ENCODE assay signal across 25 mouse cellular contexts in the genomic region with DNA sequence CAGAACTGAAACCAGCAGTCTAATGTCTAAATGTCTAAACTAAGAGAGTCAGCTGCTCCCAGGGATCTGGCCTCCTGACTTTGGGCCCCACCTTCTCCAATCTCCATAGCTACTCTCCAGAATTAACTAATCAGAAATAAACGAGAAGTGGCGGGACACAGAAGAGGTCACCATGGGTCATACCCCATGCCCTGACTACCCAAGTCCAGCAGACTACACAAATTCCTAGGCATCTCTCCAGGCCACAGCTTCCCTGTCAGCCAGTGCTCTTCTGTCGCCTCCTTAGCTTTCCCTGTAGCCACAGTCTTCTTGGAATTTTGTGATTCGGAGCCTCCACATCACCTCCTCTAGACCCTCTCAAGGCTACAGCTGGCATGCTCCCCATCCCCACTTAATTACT. TPM values are rescaled to one million over a fixed set of nuclear protein-coding genes. Genes with fewer than 3 reads are reported as not detected.
DNase-seq lines count a peak whose midpoint lies in the region; ATAC-seq and TF ChIP-seq lines count a peak whose summit lies in the region.
"Had no signal": no experiment of that assay in that cellular context is flagged by ENCODE, and none has a peak within 500 bp of the region (broad histone marks: within the 10 kb centered on the region; RNA-seq: fewer than 3 reads in every experiment).

No protein-coding gene starts in this region.

- DNase-seq in hindbrain, embryonic 10.5 days (ENCODE audit: low spot score) = peak; percentile 47
- peak; percentile 50 for DNase-seq in lung, embryonic 14.5 days
- DNase-seq in lung, adult 18-20 months = no peak
- no peak for DNase-seq in midbrain, embryonic 14.5 days
- DNase-seq in layer of hippocampus, postnatal 25 days (ENCODE audit: extremely low spot score in 1 of 2, low spot score in 1 of 2) = no peak
- DNase-seq: adrenal gland, postnatal 36 days; cerebellum, adult 9-11 months; gastrocnemius, adult 2 months; heart, postnatal 36 days; kidney, adult 18-20 months; thymus, adult 18-20 months; thymus, postnatal 36 days had no signal

- peak overlapping the region; percentile 40; the same call in 1 of the 2 replicates for H3K27ac ChIP-seq in hindbrain, embryonic 10.5 days
- H3K27ac ChIP-seq in hindbrain, embryonic 12.5 days = no peak overlapping the region
- no peak overlapping the region for H3K27ac ChIP-seq in lung, embryonic 14.5 days (ENCODE audit: low read depth)
- H3K27ac ChIP-seq in midbrain, embryonic 12.5 days (replicated peaks) = 0 out of 2 replicates have a peak overlapping the region, but pooled peaks have one; percentile 43
- H3K27ac ChIP-seq in midbrain, embryonic 14.5 days (replicated peaks; ENCODE audit: low read depth, low read length) = no peak overlapping the region
- H3K27ac ChIP-seq in midbrain, embryonic 13.5 days = peak overlapping the region; percentile 53; the same call in 1 of the 2 replicates
- H3K27ac ChIP-seq: embryonic facial prominence, embryonic 13.5 days; forebrain, embryonic 13.5 days; gastrocnemius, adult 2 months; heart, embryonic 15.5 days; limb, embryonic 13.5 days; liver, embryonic 12.5 days; lung, embryonic 15.5 days had no signal

- no peaks in the 10 kb centered on the region for H3K27me3 ChIP-seq in hindbrain, embryonic 10.5 days (ENCODE audit: insufficient read depth, poor library complexity, severe bottlenecking)
- H3K27me3 ChIP-seq in hindbrain, embryonic 12.5 days = no peaks in the 10 kb centered on the region
- H3K27me3 ChIP-seq in lung, embryonic 14.5 days (ENCODE audit: insufficient read depth, low read length) = no peaks in the 10 kb centered on the region
- no peaks in the 10 kb centered on the region for H3K27me3 ChIP-seq in midbrain, embryonic 12.5 days
- H3K27me3 ChIP-seq in midbrain, embryonic 14.5 days (ENCODE audit: control insufficient read depth, insufficient read depth, low read length) = no peaks in the 10 kb centered on the region
- no peaks in the 10 kb centered on the region for H3K27me3 ChIP-seq in midbrain, embryonic 13.5 days
- H3K27me3 ChIP-seq: embryonic facial prominence, embryonic 13.5 days; forebrain, embryonic 13.5 days; heart, embryonic 15.5 days; limb, embryonic 13.5 days; liver, embryonic 12.5 days; lung, embryonic 15.5 days; neural tube, embryonic 15.5 days; Patski had no signal

- no peak overlapping the region; the same call in 1 of the 2 replicates for H3K4me3 ChIP-seq in hindbrain, embryonic 10.5 days
- no peak overlapping the region for H3K4me3 ChIP-seq in hindbrain, embryonic 12.5 days
- H3K4me3 ChIP-seq in lung, embryonic 14.5 days (ENCODE audit: low read depth, low read length) = no peak overlapping the region
- H3K4me3 ChIP-seq in midbrain, embryonic 12.5 days = no peak overlapping the region
- no peak overlapping the region for H3K4me3 ChIP-seq in midbrain, embryonic 14.5 days (replicated peaks; ENCODE audit: low read depth, low read length)
- no peak overlapping the region for H3K4me3 ChIP-seq in midbrain, embryonic 13.5 days (replicated peaks)
- H3K4me3 ChIP-seq: embryonic facial prominence, embryonic 13.5 days; erythroblast, embryonic 14.5 days; forebrain, embryonic 13.5 days; gastrocnemius, adult 2 months; heart, embryonic 15.5 days; limb, embryonic 13.5 days; liver, embryonic 12.5 days; lung, embryonic 15.5 days; myocyte; neural tube, embryonic 15.5 days had no signal

- ATAC-seq in hindbrain, embryonic 12.5 days (ENCODE audit: low FRiP score) = no peak
- ATAC-seq in lung, embryonic 14.5 days (ENCODE audit: insufficient read depth) = no peak
- no peak for ATAC-seq in midbrain, embryonic 12.5 days (ENCODE audit: low FRiP score, low read depth)
- no peak for ATAC-seq in midbrain, embryonic 14.5 days (ENCODE audit: low FRiP score, low TSS enrichment)
- ATAC-seq in midbrain, embryonic 13.5 days = no peak
- ATAC-seq: forebrain, embryonic 13.5 days; liver, embryonic 12.5 days; Patski had no signal

- no peaks in the 10 kb centered on the region for H3K9me3 ChIP-seq in hindbrain, embryonic 10.5 days
- no peaks in the 10 kb centered on the region for H3K9me3 ChIP-seq in hindbrain, embryonic 12.5 days (replicated peaks)
- no peaks in the 10 kb centered on the region for H3K9me3 ChIP-seq in lung, embryonic 14.5 days (ENCODE audit: low read depth, low read length)
- no peaks in the 10 kb centered on the region for H3K9me3 ChIP-seq in midbrain, embryonic 12.5 days
- no peaks in the 10 kb centered on the region for H3K9me3 ChIP-seq in midbrain, embryonic 14.5 days (ENCODE audit: control insufficient read depth, low read length)
- no peaks in the 10 kb centered on the region for H3K9me3 ChIP-seq in midbrain, embryonic 13.5 days
- H3K9me3 ChIP-seq: embryonic facial prominence, embryonic 13.5 days; forebrain, embryonic 13.5 days; heart, embryonic 15.5 days; limb, embryonic 13.5 days; liver, embryonic 12.5 days; lung, embryonic 15.5 days; neural tube, embryonic 15.5 days had no signal

- TF ChIP-seq CTCF in lung, embryonic 14.5 days (IDR thresholded peaks at IDR 0.05; ENCODE audit: low read depth) = no peak

- no peaks in the 10 kb centered on the region for H3K36me3 ChIP-seq in hindbrain, embryonic 10.5 days
- H3K36me3 ChIP-seq in hindbrain, embryonic 12.5 days = no peaks in the 10 kb centered on the region
- no peaks in the 10 kb centered on the region for H3K36me3 ChIP-seq in lung, embryonic 14.5 days (ENCODE audit: insufficient read depth)
- no peaks in the 10 kb centered on the region for H3K36me3 ChIP-seq in midbrain, embryonic 12.5 days
- no peaks in the 10 kb centered on the region for H3K36me3 ChIP-seq in midbrain, embryonic 14.5 days (ENCODE audit: control insufficient read depth, insufficient read depth, low read length)
- no peaks in the 10 kb centered on the region for H3K36me3 ChIP-seq in midbrain, embryonic 13.5 days
- H3K36me3 ChIP-seq: embryonic facial prominence, embryonic 13.5 days; heart, embryonic 15.5 days; limb, embryonic 13.5 days; liver, embryonic 12.5 days; lung, embryonic 15.5 days; neural tube, embryonic 15.5 days had no signal

- peaks cover 65% of the 10 kb centered on the region for H3K4me1 ChIP-seq in hindbrain, embryonic 10.5 days (replicated peaks)
- peaks cover 30% of the 10 kb centered on the region for H3K4me1 ChIP-seq in hindbrain, embryonic 12.5 days
- peaks cover 20% of the 10 kb centered on the region for H3K4me1 ChIP-seq in lung, embryonic 14.5 days (ENCODE audit: insufficient read depth)
- peaks cover 23% of the 10 kb centered on the region for H3K4me1 ChIP-seq in midbrain, embryonic 12.5 days
- peaks cover 22% of the 10 kb centered on the region for H3K4me1 ChIP-seq in midbrain, embryonic 14.5 days (ENCODE audit: control insufficient read depth, insufficient read depth, low read length)
- H3K4me1 ChIP-seq in midbrain, embryonic 13.5 days (replicated peaks) = peaks cover 35% of the 10 kb centered on the region

- H3K4me2 ChIP-seq in hindbrain, embryonic 12.5 days (replicated peaks) = no peak overlapping the region
- H3K4me2 ChIP-seq in lung, embryonic 14.5 days = no peak overlapping the region
- no peak overlapping the region for H3K4me2 ChIP-seq in midbrain, embryonic 12.5 days (replicated peaks)
- no peak overlapping the region for H3K4me2 ChIP-seq in midbrain, embryonic 14.5 days (ENCODE audit: low read length)
- H3K4me2 ChIP-seq in midbrain, embryonic 13.5 days (replicated peaks) = 0 out of 2 replicates have a peak overlapping the region, but pooled peaks have one; percentile 5
- H3K4me2 ChIP-seq: embryonic facial prominence, embryonic 13.5 days; forebrain, embryonic 13.5 days; heart, embryonic 15.5 days; limb, embryonic 13.5 days; liver, embryonic 12.5 days; lung, embryonic 15.5 days; neural tube, embryonic 15.5 days had no signal

- WGBS in hindbrain, embryonic 10.5 days = 18% methylated on average over 4 of the region's 4 CpGs
- 29% methylated on average over 4 of the region's 4 CpGs for WGBS in hindbrain, embryonic 12.5 days
- WGBS in lung, embryonic 14.5 days = 34% methylated on average over 4 of the region's 4 CpGs
- 17% methylated on average over 4 of the region's 4 CpGs for WGBS in midbrain, embryonic 12.5 days
- 14% methylated on average over 4 of the region's 4 CpGs for WGBS in midbrain, embryonic 14.5 days
- WGBS in midbrain, embryonic 13.5 days = 30% methylated on average over 4 of the region's 4 CpGs

- H3K9ac ChIP-seq in hindbrain, embryonic 12.5 days = no peak overlapping the region
- no peak overlapping the region for H3K9ac ChIP-seq in lung, embryonic 14.5 days
- no peak overlapping the region for H3K9ac ChIP-seq in midbrain, embryonic 12.5 days (replicated peaks)
- no peak overlapping the region for H3K9ac ChIP-seq in midbrain, embryonic 14.5 days (replicated peaks; ENCODE audit: low read length)
- H3K9ac ChIP-seq in midbrain, embryonic 13.5 days (replicated peaks) = no peak overlapping the region
- H3K9ac ChIP-seq: embryonic facial prominence, embryonic 13.5 days; forebrain, embryonic 13.5 days; heart, embryonic 15.5 days; limb, embryonic 13.5 days; liver, embryonic 12.5 days; lung, embryonic 15.5 days; neural tube, embryonic 15.5 days had no signal

RNA-seq across cellular contexts. Expression of a gene that starts 51.7 kb away (rescaled TPM):
- 10.7 and 17.8 TPM in 2 replicates for polyA plus RNA-seq in hindbrain, embryonic 10.5 days (2016; fragmentation: Nextera tagmentation; extraction: Ambion mirVana)
- 35.5 and 36.7 TPM in 2 replicates for polyA plus RNA-seq in hindbrain, embryonic 12.5 days (2016; fragmentation: Nextera tagmentation; extraction: Ambion mirVana)
- polyA plus RNA-seq in lung, embryonic 14.5 days (2014; fragmentation: Nextera tagmentation; extraction: Ambion mirVana) = 12.0 and 12.7 TPM in 2 replicates
- 30.1 and 32.3 TPM in 2 replicates for polyA plus RNA-seq in midbrain, embryonic 12.5 days (2016; fragmentation: Nextera tagmentation; extraction: Ambion mirVana)
- polyA plus RNA-seq in midbrain, embryonic 14.5 days (2014; fragmentation: Nextera tagmentation; extraction: Ambion mirVana) = 40.8 and 46.9 TPM in 2 replicates
- 40.1 and 40.9 TPM in 2 replicates for polyA plus RNA-seq in midbrain, embryonic 13.5 days (2015; fragmentation: Nextera tagmentation; extraction: Ambion mirVana)
- 10 to 100 TPM; 11.1 to 15.4 TPM for total RNA-seq in layer of hippocampus, postnatal 25 days (2021)

Comparison
In these comparisons a context has a peak if more than half of its experiments do, and no peak if none do; other contexts are left out.
1. DNase-seq: peak in hindbrain, embryonic 10.5 days (single experiment) and lung, embryonic 14.5 days (single experiment); none in lung, adult 18-20 months (0 of 2), midbrain, embryonic 14.5 days (single experiment) and layer of hippocampus, postnatal 25 days (0 of 2).
2. H3K27ac ChIP-seq: peak in hindbrain, embryonic 10.5 days (single experiment), midbrain, embryonic 12.5 days (single experiment) and midbrain, embryonic 13.5 days (single experiment); none in hindbrain, embryonic 12.5 days (single experiment), lung, embryonic 14.5 days (single experiment) and midbrain, embryonic 14.5 days (single experiment).